Mouse (Mus musculus): ENCODE results near the gene Acbd6.

GRCm38 (mm10) chr1:155698373-155699159 lies 140.6 kb downstream of the Acbd6 start:
- TF ChIP-seq POLR2A (IDR thresholded peaks at IDR 0.05; ENCODE audit: borderline replicate concordance, low read depth, low read length): no peak
- TF ChIP-seq CTCF (IDR thresholded peaks at IDR 0.05; ENCODE audit: low read depth, low read length): no peak
